8 mouse cellular contexts compared by ENCODE assay signal in the genomic region with DNA sequence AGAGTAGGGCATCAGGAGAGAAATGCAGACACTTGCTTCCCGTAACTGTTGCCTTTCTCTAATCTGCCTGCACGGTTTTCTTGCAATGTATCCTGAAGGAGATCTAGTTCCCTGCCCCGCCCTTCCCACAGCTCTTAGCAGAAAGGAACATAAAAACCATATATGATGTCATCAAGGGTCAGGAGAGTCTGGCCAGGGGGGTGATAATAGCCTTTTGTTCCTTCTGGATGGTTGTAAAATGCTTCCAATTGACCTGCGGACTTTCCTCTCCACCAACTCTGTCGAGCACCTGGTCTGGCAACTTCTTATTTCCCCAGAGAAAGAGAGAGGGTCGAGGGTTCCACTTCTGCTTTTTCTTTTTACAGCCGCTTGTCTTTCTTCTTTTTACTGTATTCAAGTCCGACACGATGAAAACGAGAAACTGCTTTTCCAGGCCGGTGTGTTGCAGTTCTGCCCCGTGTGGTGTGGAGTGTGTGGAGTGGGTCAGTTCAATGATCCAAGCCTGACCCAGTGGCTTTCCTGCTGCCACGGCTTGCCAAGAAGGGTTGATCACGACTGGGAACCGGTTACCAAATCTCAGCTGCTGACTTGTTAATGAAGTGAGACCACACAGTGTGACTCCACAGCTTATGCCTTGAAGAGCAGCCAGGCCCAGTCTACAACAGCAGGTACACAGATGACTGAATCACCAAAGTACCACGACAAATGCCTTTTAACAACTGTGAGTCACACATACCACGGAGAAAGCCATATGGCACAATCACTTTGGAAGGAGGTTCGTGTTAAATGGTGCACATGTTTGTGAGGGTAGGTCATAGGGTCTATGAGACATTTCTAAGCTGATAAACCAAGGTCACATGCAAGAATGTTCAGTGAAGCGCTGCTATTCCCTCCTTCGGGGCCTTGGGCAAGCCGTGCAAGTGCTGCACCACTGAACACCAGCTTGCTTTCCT. TPM values are rescaled to one million over a fixed set of nuclear protein-coding genes. Genes with fewer than 3 reads are reported as not detected.
DNase-seq lines count a peak whose midpoint lies in the region; ATAC-seq lines count a peak whose summit lies in the region.

No protein-coding gene starts in this region.

- ATAC-seq in common myeloid progenitor, adult 5-6 weeks (replicated peaks; ENCODE audit: low read depth, poor library complexity, severe bottlenecking) = peak; percentile 18; the same call in 1 of the 2 replicates
- no peak for ATAC-seq in limb, embryonic 11.5 days (ENCODE audit: insufficient number of reproducible peaks, low FRiP score, low TSS enrichment, low read depth)

- H3K4me3 ChIP-seq in heart, embryonic 10.5 days = no peak overlapping the region
- H3K4me3 ChIP-seq in limb, embryonic 11.5 days (ENCODE audit: low read depth, low read length) = no peak overlapping the region
- no peak overlapping the region for H3K4me3 ChIP-seq in midbrain, embryonic 10.5 days

- DNase-seq in heart, embryonic 10.5 days (ENCODE audit: low spot score) = peak; percentile 45
- DNase-seq in heart, postnatal 4 days = no peak
- peak; percentile 77 to 78 for DNase-seq in B cell, adult 2 months
- peak; percentile 26 for DNase-seq in limb, embryonic 11.5 days (ENCODE audit: low spot score)
- DNase-seq in adrenal gland, postnatal 14 days = no peak
- DNase-seq in midbrain, embryonic 10.5 days (ENCODE audit: low spot score) = no peak
- DNase-seq in heart, postnatal 10 days = no peak

- intact Hi-C loops in heart, postnatal 10 days (cut with DNase I) = no loop called here

- H3K36me3 ChIP-seq in heart, embryonic 10.5 days = no peaks in the 10 kb centered on the region
- H3K36me3 ChIP-seq in limb, embryonic 11.5 days (ENCODE audit: control insufficient read depth, insufficient read depth, low read length) = no peaks in the 10 kb centered on the region
- no peaks in the 10 kb centered on the region for H3K36me3 ChIP-seq in midbrain, embryonic 10.5 days

- no peak overlapping the region for H3K27ac ChIP-seq in heart, embryonic 10.5 days
- H3K27ac ChIP-seq in limb, embryonic 11.5 days (replicated peaks; ENCODE audit: low read depth, low read length) = no peak overlapping the region
- no peak overlapping the region for H3K27ac ChIP-seq in midbrain, embryonic 10.5 days (replicated peaks)

- no peak overlapping the region for H3K9ac ChIP-seq in limb, embryonic 11.5 days (ENCODE audit: low read length)

- no peaks in the 10 kb centered on the region for H3K9me3 ChIP-seq in heart, embryonic 10.5 days
- H3K9me3 ChIP-seq in limb, embryonic 11.5 days (ENCODE audit: control insufficient read depth, low read length) = no peaks in the 10 kb centered on the region
- H3K9me3 ChIP-seq in midbrain, embryonic 10.5 days (replicated peaks) = no peaks in the 10 kb centered on the region

- H3K27me3 ChIP-seq in heart, embryonic 10.5 days (ENCODE audit: insufficient read depth, poor library complexity, severe bottlenecking) = no peaks in the 10 kb centered on the region
- H3K27me3 ChIP-seq in limb, embryonic 11.5 days (ENCODE audit: control insufficient read depth, insufficient read depth, low read length) = no peaks in the 10 kb centered on the region
- no peaks in the 10 kb centered on the region for H3K27me3 ChIP-seq in midbrain, embryonic 10.5 days (ENCODE audit: low read depth, poor library complexity, severe bottlenecking)

- H3K4me2 ChIP-seq in limb, embryonic 11.5 days (ENCODE audit: low read depth, severe bottlenecking) = no peak overlapping the region

- H3K4me1 ChIP-seq in heart, embryonic 10.5 days = 0 out of 2 replicates have a peak, but pooled peaks cover 3% of the 10 kb centered on the region
- peaks cover 10% of the 10 kb centered on the region for H3K4me1 ChIP-seq in limb, embryonic 11.5 days (ENCODE audit: control insufficient read depth, insufficient read depth, low read length)
- H3K4me1 ChIP-seq in midbrain, embryonic 10.5 days = peaks cover 11% of the 10 kb centered on the region

- 52% methylated on average over 21 of the region's 21 CpGs for WGBS in heart, embryonic 10.5 days
- WGBS in limb, embryonic 11.5 days = 48% methylated on average over 21 of the region's 21 CpGs
- 76% methylated on average over 21 of the region's 21 CpGs for WGBS in midbrain, embryonic 10.5 days

RNA-seq across cellular contexts. Expression of gene Blnk, which starts 1.4 kb away (rescaled TPM):
- polyA plus RNA-seq in heart, embryonic 10.5 days (2016; fragmentation: Nextera tagmentation; extraction: Ambion mirVana) = 0.09 and 0.38 TPM in 2 replicates
- total RNA-seq in heart, postnatal 4 days (2021) = under 1 TPM; 0.27 to 0.55 TPM
- total RNA-seq in common myeloid progenitor, adult 5-6 weeks (2017) = 0.05 and 0.78 TPM in 2 replicates
- 0.97 and 1.5 TPM in 2 replicates for polyA plus RNA-seq in limb, embryonic 11.5 days (2014; fragmentation: Nextera tagmentation; extraction: Ambion mirVana)
- 1.7 and 4.8 TPM in 2 replicates for total RNA-seq in adrenal gland, postnatal 14 days (2021)
- polyA plus RNA-seq in midbrain, embryonic 10.5 days (2016; fragmentation: Nextera tagmentation; extraction: Ambion mirVana) = 0.14 and 0.43 TPM in 2 replicates
- total RNA-seq in heart, postnatal 10 days (2021) = under 1 TPM; 0.77 to 0.82 TPM

RNA-seq across cellular contexts. Expression of gene Dntt, which starts 33.4 kb away (rescaled TPM):
- 0.06 TPM in 1 of 2 replicates, not detected in the other for polyA plus RNA-seq in heart, embryonic 10.5 days (2016; fragmentation: Nextera tagmentation; extraction: Ambion mirVana)
- not detected for total RNA-seq in heart, postnatal 4 days (2021)
- 105 and 124 TPM in 2 replicates for total RNA-seq in common myeloid progenitor, adult 5-6 weeks (2017)
- not detected in 2 replicates for polyA plus RNA-seq in limb, embryonic 11.5 days (2014; fragmentation: Nextera tagmentation; extraction: Ambion mirVana)
- total RNA-seq in adrenal gland, postnatal 14 days (2021) = 0.89 TPM in 1 of 2 replicates, not detected in the other
- 0.09 TPM in 1 of 2 replicates, not detected in the other for polyA plus RNA-seq in midbrain, embryonic 10.5 days (2016; fragmentation: Nextera tagmentation; extraction: Ambion mirVana)
- total RNA-seq in heart, postnatal 10 days (2021) = under 1 TPM; 0.47 to 0.50 TPM

Comparison
In these comparisons a context has a peak if more than half of its experiments do, and no peak if none do; other contexts are left out.
1. DNase-seq: peak in heart, embryonic 10.5 days (single experiment), B cell, adult 2 months (2 of 2) and limb, embryonic 11.5 days (single experiment); none in heart, postnatal 4 days (single experiment), adrenal gland, postnatal 14 days (single experiment), midbrain, embryonic 10.5 days (single experiment) and heart, postnatal 10 days (0 of 2).
2. RNA of gene Dntt, which starts 33.4 kb away (total RNA-seq): 105 to 124 TPM in common myeloid progenitor, adult 5-6 weeks; 0.89 TPM in adrenal gland, postnatal 14 days, 0.47 to 0.50 TPM in heart, postnatal 10 days and not detected in heart, postnatal 4 days; every median in the first group is over 10 times any median in the second.